Mouse (Mus musculus): ENCODE data around the gene N4bp1. TPM values are rescaled to one million over a fixed set of nuclear protein-coding genes. Genes with fewer than 3 reads are reported as not detected.

Gene N4bp1
- polyA plus RNA-seq, 1 experiment from 2014 or later: 8.5 TPM

- ATAC-seq (ENCODE audit: insufficient number of reproducible peaks, low FRiP score): no peak
- Histone ChIP-seq H3K9me3 (replicated peaks) (no peaks in the 10 kb centered on the region), H3K9ac (no peak overlapping the region), H3K4me2 (no peak overlapping the region), H3K4me1 (replicated peaks) (peaks cover 6% of the 10 kb centered on the region), H3K36me3 (no peaks in the 10 kb centered on the region), H3K27ac (ENCODE audit: poor library complexity, severe bottlenecking) (no peak overlapping the region), H3K27me3 (replicated peaks) (no peaks in the 10 kb centered on the region; the same call in 1 of the 2 replicates), H3K4me3 (no peak overlapping the region)
- WGBS: 83% methylated on average over 8 of the region's 8 CpGs
These were observed 119.4 kb downstream of the N4bp1 start for GRCm38 (mm10) chr8:86765669-86766068.

DNA sequence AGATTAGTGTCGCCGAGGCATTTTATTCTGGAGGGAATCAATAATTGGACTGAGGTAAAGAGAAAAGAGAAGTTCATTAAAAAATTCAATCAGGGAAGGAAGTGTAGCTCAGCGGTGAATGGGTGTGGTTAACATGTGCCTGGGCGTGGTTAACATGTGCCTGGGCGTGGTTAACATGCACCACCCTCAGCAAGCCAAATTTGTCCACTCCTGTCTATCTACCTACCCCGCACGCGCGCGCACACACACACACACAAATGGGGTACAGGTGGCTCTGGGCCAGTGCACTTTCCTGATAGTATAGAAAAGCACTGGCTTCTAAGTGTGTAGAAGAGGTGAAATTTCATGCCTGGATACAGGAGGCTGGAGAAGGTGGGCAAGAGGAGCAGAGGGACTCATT, 119.9 kb downstream of the N4bp1 start:
- no peak for ATAC-seq (ENCODE audit: insufficient number of reproducible peaks, low FRiP score)
- H3K4me2 ChIP-seq: no peak overlapping the region
- 84% methylated on average over 10 of the region's 10 CpGs for WGBS

GRCm38 (mm10) chr8:86762806-86763205, 122.3 kb downstream of the N4bp1 start:
- no peak overlapping the region for H3K4me3 ChIP-seq
- no peaks in the 10 kb centered on the region for H3K36me3 ChIP-seq
- no peak overlapping the region for H3K9ac ChIP-seq
- H3K27me3 ChIP-seq (replicated peaks): no peaks in the 10 kb centered on the region; the same call in 1 of the 2 replicates
- no peaks in the 10 kb centered on the region for H3K9me3 ChIP-seq (replicated peaks)
- no peak overlapping the region for H3K4me2 ChIP-seq
- WGBS: 72% methylated on average over 5 of the region's 5 CpGs
- no peak for ATAC-seq (ENCODE audit: insufficient number of reproducible peaks, low FRiP score)
- peaks cover 5% of the 10 kb centered on the region; the same call in 1 of the 2 replicates for H3K4me1 ChIP-seq (replicated peaks)
- H3K27ac ChIP-seq (ENCODE audit: poor library complexity, severe bottlenecking): no peak overlapping the region

More for the DNA sequence above, 119.9 kb downstream of the N4bp1 start:
- Histone ChIP-seq H3K4me1 (replicated peaks) (peaks cover 6% of the 10 kb centered on the region), H3K27ac (ENCODE audit: poor library complexity, severe bottlenecking) (no peak overlapping the region), H3K36me3 (no peaks in the 10 kb centered on the region), H3K27me3 (replicated peaks) (no peaks in the 10 kb centered on the region; the same call in 1 of the 2 replicates), H3K9ac (no peak overlapping the region), H3K4me3 (no peak overlapping the region), H3K9me3 (replicated peaks) (no peaks in the 10 kb centered on the region)

DNA sequence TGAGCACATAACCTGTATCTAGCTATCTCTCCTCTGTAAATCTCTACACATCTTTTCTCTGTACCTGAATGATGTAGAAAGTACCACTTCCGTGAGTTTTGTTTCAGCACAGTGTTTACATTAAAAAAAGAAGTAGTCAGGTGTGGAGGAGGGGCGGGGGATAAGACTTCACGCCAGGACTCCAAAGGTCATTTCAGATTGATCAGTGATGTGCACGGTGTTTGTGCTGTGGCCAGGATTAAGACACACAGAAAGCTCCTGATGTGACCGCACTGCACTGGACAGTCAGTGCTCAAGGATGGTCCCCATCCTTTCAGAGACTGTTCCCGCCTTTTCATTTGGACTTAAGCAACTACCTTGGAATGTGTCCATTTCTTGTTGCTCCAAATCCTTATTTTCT, 124.3 kb downstream of the N4bp1 start:
- Histone ChIP-seq H3K4me1 (replicated peaks) (peaks cover 10% of the 10 kb centered on the region; the same call in 1 of the 2 replicates), H3K9ac (no peak overlapping the region), H3K27me3 (replicated peaks) (no peaks in the 10 kb centered on the region; the same call in 1 of the 2 replicates), H3K4me2 (no peak overlapping the region), H3K36me3 (no peaks in the 10 kb centered on the region), H3K4me3 (no peak overlapping the region), H3K27ac (ENCODE audit: poor library complexity, severe bottlenecking) (no peak overlapping the region), H3K9me3 (replicated peaks) (no peaks in the 10 kb centered on the region)
- 71% methylated on average over 6 of the region's 6 CpGs for WGBS
- ATAC-seq (ENCODE audit: insufficient number of reproducible peaks, low FRiP score): no peak

- Histone ChIP-seq H3K36me3 (no peaks in the 10 kb centered on the region), H3K27me3 (replicated peaks) (no peaks in the 10 kb centered on the region; the same call in 1 of the 2 replicates), H3K4me3 (no peak overlapping the region), H3K4me2 (no peak overlapping the region), H3K27ac (ENCODE audit: poor library complexity, severe bottlenecking) (no peak overlapping the region), H3K9ac (no peak overlapping the region), H3K4me1 (replicated peaks) (peaks cover 10% of the 10 kb centered on the region; the same call in 1 of the 2 replicates), H3K9me3 (replicated peaks) (no peaks in the 10 kb centered on the region)
- peak; percentile 73 for ATAC-seq (ENCODE audit: insufficient number of reproducible peaks, low FRiP score)
- WGBS: 22% methylated on average over 4 of the region's 4 CpGs
These were observed 126.0 kb downstream of the N4bp1 start for GRCm38 (mm10) chr8:86759090-86759491.

DNA sequence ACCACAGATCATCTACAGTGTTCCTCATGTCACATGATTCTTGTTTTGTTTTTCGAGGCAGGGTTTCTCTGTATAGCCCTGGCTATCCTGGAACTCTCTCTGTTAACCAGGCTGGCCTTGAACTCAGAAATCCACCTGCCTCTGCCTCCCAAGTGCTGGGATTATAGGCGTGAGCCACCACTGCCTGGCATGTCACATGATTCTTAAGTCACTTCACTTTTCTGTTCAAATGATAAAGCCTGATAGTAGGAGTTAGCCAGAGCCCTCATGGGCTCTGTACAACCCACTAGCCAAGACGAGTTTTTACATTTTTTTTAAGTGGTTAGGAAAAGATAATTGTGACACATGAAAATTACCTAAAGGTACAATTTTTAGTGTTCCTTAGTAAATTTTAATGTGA, 126.4 kb downstream of the N4bp1 start:
- Histone ChIP-seq H3K4me1 (replicated peaks) (peaks cover 10% of the 10 kb centered on the region; the same call in 1 of the 2 replicates), H3K9ac (no peak overlapping the region), H3K27me3 (replicated peaks) (no peaks in the 10 kb centered on the region; the same call in 1 of the 2 replicates), H3K4me2 (no peak overlapping the region), H3K27ac (ENCODE audit: poor library complexity, severe bottlenecking) (no peak overlapping the region), H3K36me3 (no peaks in the 10 kb centered on the region), H3K4me3 (no peak overlapping the region), H3K9me3 (replicated peaks) (no peaks in the 10 kb centered on the region)
- no peak for ATAC-seq (ENCODE audit: insufficient number of reproducible peaks, low FRiP score)
- WGBS: 63% methylated on average over 3 of the region's 3 CpGs

Other genes with a start within 250 kb of the N4bp1 start
- 4.9 and 5.0 TPM in 2 replicates for gene Gm10638, start 139.6 kb downstream of the N4bp1 start, polyA plus RNA-seq (2016; fragmentation: Nextera tagmentation; extraction: Ambion mirVana)
- gene Siah1a, start 139.3 kb downstream of the N4bp1 start, polyA plus RNA-seq (2016; fragmentation: Nextera tagmentation; extraction: Ambion mirVana): 38.3 and 40.0 TPM in 2 replicates